Mouse (Mus musculus) adrenal gland, postnatal 25 days (tissue): ENCODE results near the gene Myo15b. TPM values are rescaled to one million over a fixed set of nuclear protein-coding genes. Genes with fewer than 3 reads are reported as not detected.

Experiments
- total RNA-seq: library from RNA; stranded (reverse); gene quantifications from 2 replicates; pipeline ENCODE4 v1.2.3, GENCODE M21; 2021

The Myo15b gene
- total RNA-seq, 1 experiment from 2014 or later, result 0.36 TPM

Other genes with a start within 250 kb of the Myo15b start
- gene Mif4gd, start 245.4 kb upstream of the Myo15b start, total RNA-seq, result 135 and 205 TPM in 2 replicates
- gene Slc25a19, start 230.1 kb upstream of the Myo15b start, total RNA-seq, result 107 and 114 TPM in 2 replicates
- gene Grb2, start 149.8 kb upstream of the Myo15b start, total RNA-seq, result 109 and 166 TPM in 2 replicates
- 80.9 and 114 TPM in 2 replicates for gene Tmem94, start 93.0 kb upstream of the Myo15b start, total RNA-seq
- gene Caskin2, start 44.8 kb upstream of the Myo15b start, total RNA-seq, result 56.2 and 73.4 TPM in 2 replicates
- 20.7 and 27.4 TPM in 2 replicates for gene Tsen54, start 43.7 kb upstream of the Myo15b start, total RNA-seq
- gene Llgl2, start 34.4 kb upstream of the Myo15b start, total RNA-seq, result 8.4 and 11.8 TPM in 2 replicates
- gene Smim5, start 41.6 kb downstream of the Myo15b start, total RNA-seq, result 0.73 TPM in 1 of 2 replicates, not detected in the other
- gene Smim6, start 53.6 kb downstream of the Myo15b start, total RNA-seq, result not detected in 2 replicates
- 32.0 and 41.3 TPM in 2 replicates for gene Sap30bp, start 74.9 kb downstream of the Myo15b start, total RNA-seq
- 31.4 and 37.1 TPM in 2 replicates for gene Recql5, start 75.1 kb downstream of the Myo15b start, total RNA-seq
- 2.0 and 4.1 TPM in 2 replicates for gene Itgb4, start 116.3 kb downstream of the Myo15b start, total RNA-seq
- 31.8 and 49.7 TPM in 2 replicates for gene Galk1, start 154.3 kb downstream of the Myo15b start, total RNA-seq
- 265 and 377 TPM in 2 replicates for gene H3f3b, start 169.6 kb downstream of the Myo15b start, total RNA-seq
- gene Unk, start 171.9 kb downstream of the Myo15b start, total RNA-seq, result 25.8 and 27.4 TPM in 2 replicates
- gene Unc13d, start 219.6 kb downstream of the Myo15b start, total RNA-seq, result 0.24 and 0.79 TPM in 2 replicates
- gene Wbp2, start 228.6 kb downstream of the Myo15b start, total RNA-seq, result 189 and 195 TPM in 2 replicates